Mouse (Mus musculus): ENCODE data around the gene Rnps1. TPM values are rescaled to one million over a fixed set of nuclear protein-coding genes. Genes with fewer than 3 reads are reported as not detected.
A peak's percentile ranks its signal among the peaks of the same experiment; 100 is the strongest.

Gene Rnps1
- polyA plus RNA-seq, 1 experiment from 2014 or later: 196 TPM

DNA sequence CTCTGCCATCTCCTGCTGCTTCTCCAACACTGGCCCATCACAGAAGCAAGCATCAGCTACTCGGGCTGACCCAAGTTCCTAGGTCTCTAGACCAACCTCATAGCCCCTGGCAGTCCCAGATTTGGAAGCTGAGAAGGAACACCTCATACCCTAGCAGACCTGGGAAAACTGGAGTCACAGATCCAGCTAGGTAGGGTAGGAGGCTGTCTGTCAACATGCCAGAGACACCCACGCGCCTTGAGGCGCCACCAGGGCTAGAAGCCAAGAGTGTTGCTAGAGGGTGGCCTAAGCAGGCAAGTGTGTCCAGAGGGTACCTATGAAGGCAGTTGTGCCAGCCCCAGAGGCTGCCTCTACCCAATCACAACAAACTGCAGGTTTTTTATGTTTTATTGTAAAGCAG is 29.0 kb downstream of the Rnps1 start:
- H3K27me3 ChIP-seq (ENCODE audit: control insufficient read depth, insufficient read depth, low read length): no peaks in the 10 kb centered on the region
- H3K27ac ChIP-seq (replicated peaks in 1 of 2; ENCODE audit: control insufficient read depth in 1 of 2, insufficient read depth in 1 of 2, low read depth in 2 of 2, low read length in 2 of 2): no peak overlapping the region
- H3K9ac ChIP-seq (ENCODE audit: low read length): no peak overlapping the region
- H3K4me1 ChIP-seq (ENCODE audit: control insufficient read depth in 2 of 2, insufficient read depth in 2 of 2, low read length in 2 of 2): no peaks in the 10 kb centered on the region
- H3K36me3 ChIP-seq (ENCODE audit: control insufficient read depth, insufficient read depth, low read length): peaks cover 85% of the 10 kb centered on the region
- WGBS: 72% methylated on average over 4 of the region's 4 CpGs
- no peak overlapping the region for H3K4me3 ChIP-seq (ENCODE audit: control insufficient read depth in 1 of 2, insufficient read depth in 1 of 2, low read depth in 1 of 2, low read length in 2 of 2)
- H3K4me2 ChIP-seq (ENCODE audit: low read length): no peak overlapping the region
- no peaks in the 10 kb centered on the region for H3K9me3 ChIP-seq (ENCODE audit: control insufficient read depth, low read length)
- ATAC-seq (ENCODE audit: insufficient number of reproducible peaks, insufficient read depth, low FRiP score, low read depth): no peak

DNA sequence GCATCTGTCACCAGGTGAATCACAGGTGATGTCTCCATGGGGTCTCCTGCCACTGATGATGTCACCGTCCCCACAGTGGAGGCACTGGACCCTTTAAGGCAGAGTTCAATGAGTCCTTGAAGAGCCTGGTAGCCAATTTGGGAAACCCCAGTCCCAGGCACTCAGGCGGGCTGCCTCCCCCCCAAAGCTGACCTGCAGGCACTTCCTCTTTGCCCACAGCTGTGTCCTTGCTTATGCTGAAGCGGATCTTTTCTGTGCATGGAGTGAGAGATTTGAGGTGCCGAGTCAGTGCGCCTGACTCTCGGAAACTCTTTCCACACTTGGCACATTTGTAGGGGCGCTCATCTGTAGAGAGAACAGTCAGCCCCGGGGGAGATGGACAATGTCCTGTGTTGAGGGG is 32.2 kb downstream of the Rnps1 start:
- Histone ChIP-seq H3K4me3 (ENCODE audit: control insufficient read depth in 1 of 2, insufficient read depth in 1 of 2, low read depth in 1 of 2, low read length in 2 of 2) (no peak overlapping the region), H3K4me1 (ENCODE audit: control insufficient read depth in 2 of 2, insufficient read depth in 2 of 2, low read length in 2 of 2) (no peaks in the 10 kb centered on the region), H3K27me3 (ENCODE audit: control insufficient read depth, insufficient read depth, low read length) (no peaks in the 10 kb centered on the region), H3K27ac (replicated peaks in 1 of 2; ENCODE audit: control insufficient read depth in 1 of 2, insufficient read depth in 1 of 2, low read depth in 2 of 2, low read length in 2 of 2) (no peak overlapping the region), H3K9ac (ENCODE audit: low read length) (no peak overlapping the region), H3K9me3 (ENCODE audit: control insufficient read depth, low read length) (no peaks in the 10 kb centered on the region), H3K36me3 (ENCODE audit: control insufficient read depth, insufficient read depth, low read length) (peaks cover 91% of the 10 kb centered on the region), H3K4me2 (ENCODE audit: low read length) (no peak overlapping the region)
- WGBS: 93% methylated on average over 8 of the region's 8 CpGs
- no peak for ATAC-seq (ENCODE audit: insufficient number of reproducible peaks, insufficient read depth, low FRiP score, low read depth)

- H3K27ac ChIP-seq (replicated peaks in 1 of 2; ENCODE audit: control insufficient read depth in 1 of 2, insufficient read depth in 1 of 2, low read depth in 2 of 2, low read length in 2 of 2): no peak overlapping the region
- peaks cover 0 to 14% of the 10 kb centered on the region in 2 experiments; a peak in 2 of 4 replicates for H3K4me1 ChIP-seq (ENCODE audit: control insufficient read depth in 2 of 2, insufficient read depth in 2 of 2, low read length in 2 of 2)
- H3K36me3 ChIP-seq (ENCODE audit: control insufficient read depth, insufficient read depth, low read length): peaks cover 72% of the 10 kb centered on the region
- no peaks in the 10 kb centered on the region for H3K27me3 ChIP-seq (ENCODE audit: control insufficient read depth, insufficient read depth, low read length)
- no peak for ATAC-seq (ENCODE audit: insufficient number of reproducible peaks, insufficient read depth, low FRiP score, low read depth)
- H3K9me3 ChIP-seq (ENCODE audit: control insufficient read depth, low read length): no peaks in the 10 kb centered on the region
- no peak overlapping the region for H3K4me3 ChIP-seq (ENCODE audit: control insufficient read depth in 1 of 2, insufficient read depth in 1 of 2, low read depth in 1 of 2, low read length in 2 of 2)
- 93% methylated on average over 6 of the region's 6 CpGs for WGBS
- H3K4me2 ChIP-seq (ENCODE audit: low read length): no peak overlapping the region
- H3K9ac ChIP-seq (ENCODE audit: low read length): no peak overlapping the region
These were observed 35.1 kb downstream of the Rnps1 start for GRCm38 (mm10) chr17:24449507-24449906.

GRCm38 (mm10) chr17:24451220-24451619 is 36.9 kb downstream of the Rnps1 start:
- H3K4me1 ChIP-seq (ENCODE audit: control insufficient read depth in 2 of 2, insufficient read depth in 2 of 2, low read length in 2 of 2): peaks cover 0 to 19% of the 10 kb centered on the region in 2 experiments; a peak in 2 of 4 replicates
- no peak overlapping the region for H3K4me2 ChIP-seq (ENCODE audit: low read length)
- no peak overlapping the region for H3K9ac ChIP-seq (ENCODE audit: low read length)
- H3K9me3 ChIP-seq (ENCODE audit: control insufficient read depth, low read length): no peaks in the 10 kb centered on the region
- 95% methylated on average over 6 of the region's 6 CpGs for WGBS
- peaks cover 55% of the 10 kb centered on the region for H3K36me3 ChIP-seq (ENCODE audit: control insufficient read depth, insufficient read depth, low read length)
- H3K4me3 ChIP-seq (ENCODE audit: control insufficient read depth in 1 of 2, insufficient read depth in 1 of 2, low read depth in 1 of 2, low read length in 2 of 2): no peak overlapping the region
- H3K27me3 ChIP-seq (ENCODE audit: control insufficient read depth, insufficient read depth, low read length): no peaks in the 10 kb centered on the region
- no peak overlapping the region for H3K27ac ChIP-seq (replicated peaks in 1 of 2; ENCODE audit: control insufficient read depth in 1 of 2, insufficient read depth in 1 of 2, low read depth in 2 of 2, low read length in 2 of 2)
- no peak for ATAC-seq (ENCODE audit: insufficient number of reproducible peaks, insufficient read depth, low FRiP score, low read depth)

GRCm38 (mm10) chr17:24453372-24453771 is 39.0 kb downstream of the Rnps1 start:
- Histone ChIP-seq H3K4me3 (ENCODE audit: control insufficient read depth in 1 of 2, insufficient read depth in 1 of 2, low read depth in 1 of 2, low read length in 2 of 2) (no peak overlapping the region), H3K27me3 (ENCODE audit: control insufficient read depth, insufficient read depth, low read length) (no peaks in the 10 kb centered on the region), H3K9me3 (ENCODE audit: control insufficient read depth, low read length) (no peaks in the 10 kb centered on the region), H3K4me2 (ENCODE audit: low read length) (peak overlapping the region; percentile 66), H3K27ac (replicated peaks in 1 of 2; ENCODE audit: control insufficient read depth in 1 of 2, insufficient read depth in 1 of 2, low read depth in 2 of 2, low read length in 2 of 2) (no peak overlapping the region), H3K36me3 (ENCODE audit: control insufficient read depth, insufficient read depth, low read length) (peaks cover 34% of the 10 kb centered on the region), H3K9ac (ENCODE audit: low read length) (no peak overlapping the region), H3K4me1 (ENCODE audit: control insufficient read depth in 2 of 2, insufficient read depth in 2 of 2, low read length in 2 of 2) (peaks cover 0 to 19% of the 10 kb centered on the region in 2 experiments; a peak in 2 of 4 replicates)
- WGBS: 86% methylated on average over 2 of the region's 2 CpGs
- ATAC-seq (ENCODE audit: insufficient number of reproducible peaks, insufficient read depth, low FRiP score, low read depth): no peak

DNA sequence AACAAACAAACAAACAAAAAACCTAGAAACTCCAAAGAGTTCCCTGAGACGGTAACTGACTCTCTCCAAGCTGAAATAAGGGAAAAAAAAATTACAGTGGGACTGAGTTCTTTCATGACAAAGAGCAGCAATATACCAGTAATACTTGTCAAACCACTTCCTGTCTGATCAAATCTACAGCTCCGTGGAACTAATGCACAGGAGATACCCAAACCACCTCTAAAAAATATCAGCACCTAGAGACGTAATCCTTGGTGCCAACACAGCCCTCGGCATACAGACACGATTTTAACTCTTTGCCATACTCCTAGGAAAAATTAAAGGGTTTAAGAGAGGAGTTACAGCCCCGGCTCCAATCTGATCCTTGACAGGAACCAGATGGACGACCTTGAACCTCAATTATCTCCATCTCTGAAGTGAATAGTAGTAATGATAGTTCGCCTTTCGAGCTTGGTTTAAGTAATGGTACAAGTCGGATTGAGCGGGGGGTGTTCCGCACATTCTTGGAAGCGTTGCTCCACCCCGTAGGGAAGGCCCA is 39.9 kb downstream of the Rnps1 start:
- peaks cover 25% of the 10 kb centered on the region for H3K36me3 ChIP-seq (ENCODE audit: control insufficient read depth, insufficient read depth, low read length)
- peak overlapping the region; percentile 66 for H3K4me2 ChIP-seq (ENCODE audit: low read length)
- H3K9ac ChIP-seq (ENCODE audit: low read length): peak overlapping the region; percentile 93
- ATAC-seq (ENCODE audit: insufficient number of reproducible peaks, insufficient read depth, low FRiP score, low read depth): no peak
- H3K27me3 ChIP-seq (ENCODE audit: control insufficient read depth, insufficient read depth, low read length): no peaks in the 10 kb centered on the region
- no peaks in the 10 kb centered on the region for H3K9me3 ChIP-seq (ENCODE audit: control insufficient read depth, low read length)
- peak overlapping the region; percentile 71 to 74 for H3K4me3 ChIP-seq (ENCODE audit: control insufficient read depth in 1 of 2, insufficient read depth in 1 of 2, low read depth in 1 of 2, low read length in 2 of 2)
- peak overlapping the region; percentile 89 to 95 for H3K27ac ChIP-seq (replicated peaks in 1 of 2; ENCODE audit: control insufficient read depth in 1 of 2, insufficient read depth in 1 of 2, low read depth in 2 of 2, low read length in 2 of 2)
- H3K4me1 ChIP-seq (ENCODE audit: control insufficient read depth in 2 of 2, insufficient read depth in 2 of 2, low read length in 2 of 2): peaks cover 0 to 19% of the 10 kb centered on the region in 2 experiments; a peak in 2 of 4 replicates
- WGBS: 4% methylated on average over 14 of the region's 14 CpGs

GRCm38 (mm10) chr17:24454756-24455522 is 40.6 kb downstream of the Rnps1 start:
- Histone ChIP-seq H3K4me2 (ENCODE audit: low read length) (peak overlapping the region; percentile 66), H3K9ac (ENCODE audit: low read length) (peak overlapping the region; percentile 93), H3K27ac (replicated peaks in 1 of 2; ENCODE audit: control insufficient read depth in 1 of 2, insufficient read depth in 1 of 2, low read depth in 2 of 2, low read length in 2 of 2) (peak overlapping the region; percentile 89 to 95), H3K9me3 (ENCODE audit: control insufficient read depth, low read length) (no peaks in the 10 kb centered on the region), H3K4me3 (ENCODE audit: control insufficient read depth in 1 of 2, insufficient read depth in 1 of 2, low read depth in 1 of 2, low read length in 2 of 2) (peak overlapping the region; percentile 71 to 74), H3K4me1 (ENCODE audit: control insufficient read depth in 2 of 2, insufficient read depth in 2 of 2, low read length in 2 of 2) (peaks cover 0 to 19% of the 10 kb centered on the region in 2 experiments; a peak in 2 of 4 replicates), H3K27me3 (ENCODE audit: control insufficient read depth, insufficient read depth, low read length) (no peaks in the 10 kb centered on the region), H3K36me3 (ENCODE audit: control insufficient read depth, insufficient read depth, low read length) (peaks cover 18% of the 10 kb centered on the region)
- peak; percentile 93 for ATAC-seq (ENCODE audit: insufficient number of reproducible peaks, insufficient read depth, low FRiP score, low read depth)
- WGBS: under 1% methylated on average over 67 of the region's 67 CpGs

Data from heart, embryonic 14.5 days (tissue).